Mouse (Mus musculus) hindbrain, embryonic 15.5 days (tissue): ENCODE data around the gene Adam11. TPM values are rescaled to one million over a fixed set of nuclear protein-coding genes. Genes with fewer than 3 reads are reported as not detected.

ENCODE experiments used
- ATAC-seq: fragments of 200-750 bp; cut with Nextera tagmentation; 2 replicates; pipeline ENCODE4 v1.8.0; 2017; ENCODE audit warnings: low read depth, moderate number of reproducible peaks, moderate TSS enrichment; ENCODE audit not compliant: low FRiP score
- H3K27ac ChIP-seq: fragments of 300-500 bp; sonication (generic); replicated peaks from 2 replicates; pipeline ENCODE4 v1.5.1; 2015; ENCODE audit warnings: mild to moderate bottlenecking, inconsistent platforms
- H3K27me3 ChIP-seq: fragments of 300-500 bp; sonication (generic); 2 replicates; pipeline ENCODE4 v1.6.1; 2015; ENCODE audit warnings: control low read depth, inconsistent platforms
- H3K36me3 ChIP-seq: fragments of 300-500 bp; sonication (generic); 2 replicates; pipeline ENCODE4 v1.6.1; 2015; ENCODE audit warnings: control low read depth, inconsistent platforms
- H3K4me1 ChIP-seq: fragments of 300-500 bp; sonication (generic); replicated peaks from 2 replicates; pipeline ENCODE4 v1.6.1; 2015; ENCODE audit warnings: control low read depth, inconsistent platforms
- H3K4me2 ChIP-seq: fragments of 300-500 bp; sonication (generic); 2 replicates; pipeline ENCODE4 v1.6.1; 2015; ENCODE audit warnings: moderate library complexity, mild to moderate bottlenecking, inconsistent platforms
- H3K4me3 ChIP-seq: fragments of 300-500 bp; sonication (generic); 2 replicates; pipeline ENCODE4 v1.5.1; 2015; ENCODE audit warnings: mild to moderate bottlenecking, inconsistent platforms
- H3K9ac ChIP-seq: fragments of 300-500 bp; sonication (generic); 2 replicates; pipeline ENCODE4 v1.6.1; 2015; ENCODE audit warnings: inconsistent platforms
- H3K9me3 ChIP-seq: fragments of 300-500 bp; sonication (generic); 2 replicates; pipeline ENCODE4 v1.6.1; 2016; ENCODE audit warnings: control low read depth, inconsistent platforms
- WGBS: fragments of 180-500 bp; shearing (Covaris S2); methylation state at CpG from one replicate; pipeline ENCODE4 v1.1.7; 2015; 5-methylcytosine and 5-hydroxymethylcytosine counted together
- polyA plus RNA-seq: library from polyadenylated mRNA; unstranded; fragments of >200 nt; fragmentation: Nextera tagmentation; extraction: Ambion mirVana; gene quantifications from 2 replicates; pipeline ENCODE4 v1.2.1, GENCODE M21; 2015

Gene Adam11
- polyA plus RNA-seq, 1 experiment from 2014 or later, result 25.6 TPM

GRCm38 (mm10) chr11:102758977-102759376 lies 2.3 kb upstream of the Adam11 start:
- Histone ChIP-seq H3K4me2 (no peak overlapping the region), H3K27ac (no peak overlapping the region), H3K4me1 (peaks cover 39% of the 10 kb centered on the region), H3K9me3 (no peaks in the 10 kb centered on the region), H3K9ac (no peak overlapping the region), H3K27me3 (no peaks in the 10 kb centered on the region), H3K4me3 (no peak overlapping the region), H3K36me3 (no peaks in the 10 kb centered on the region)
- ATAC-seq, result no peak
- 96% methylated on average over 2 of the region's 2 CpGs for WGBS

- no peaks in the 10 kb centered on the region for H3K9me3 ChIP-seq
- H3K27ac ChIP-seq, result peak overlapping the region; percentile 71
- H3K4me3 ChIP-seq, result peak overlapping the region; percentile 88
- H3K4me1 ChIP-seq, result peaks cover 24% of the 10 kb centered on the region
- H3K36me3 ChIP-seq, result no peaks in the 10 kb centered on the region
- H3K9ac ChIP-seq, result peak overlapping the region; percentile 96
- no peaks in the 10 kb centered on the region for H3K27me3 ChIP-seq
- ATAC-seq, result peak; percentile 32; the same call in 1 of the 2 replicates
- 12% methylated on average over 6 of the region's 6 CpGs for WGBS
- peak overlapping the region; percentile 96 for H3K4me2 ChIP-seq
Measured at GRCm38 (mm10) chr11:102760805-102761308, 382 bp upstream of the Adam11 start.

DNA sequence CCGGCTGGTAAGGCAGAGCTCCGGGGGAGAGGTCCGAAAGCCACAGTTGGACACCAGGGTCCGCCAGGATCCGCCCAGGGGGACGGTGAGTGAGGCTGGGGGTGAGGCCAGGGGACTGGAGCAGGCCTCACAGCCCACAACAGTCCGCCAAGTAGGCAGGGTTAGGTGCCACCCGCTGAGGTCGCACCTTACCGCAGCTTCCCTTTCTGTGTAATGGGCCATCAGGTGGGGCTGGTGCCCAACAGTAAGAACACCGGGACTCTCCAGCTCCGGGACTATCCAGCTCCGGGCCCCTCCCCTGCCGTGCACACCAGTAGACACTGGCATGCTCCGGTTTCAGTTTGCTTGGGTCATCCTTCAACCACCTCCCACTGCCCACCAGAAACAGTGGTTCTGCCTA lies 1.0 kb downstream of the Adam11 start:
- peaks cover 24% of the 10 kb centered on the region for H3K4me1 ChIP-seq
- 0 out of 2 replicates have a peak overlapping the region, but pooled peaks have one; percentile 71 for H3K27ac ChIP-seq
- 6% methylated on average over 11 of the region's 15 CpGs for WGBS
- no peaks in the 10 kb centered on the region for H3K9me3 ChIP-seq
- peak overlapping the region; percentile 88 for H3K4me3 ChIP-seq
- no peaks in the 10 kb centered on the region for H3K36me3 ChIP-seq
- peak overlapping the region; percentile 96 for H3K4me2 ChIP-seq
- peak overlapping the region; percentile 96 for H3K9ac ChIP-seq
- H3K27me3 ChIP-seq, result no peaks in the 10 kb centered on the region
- ATAC-seq, result peak; percentile 28

- peak overlapping the region; percentile 88; the same call in 1 of the 2 replicates for H3K4me3 ChIP-seq
- H3K27me3 ChIP-seq, result no peaks in the 10 kb centered on the region
- WGBS, result 49% methylated on average over 11 of the region's 11 CpGs
- H3K4me1 ChIP-seq, result peaks cover 24% of the 10 kb centered on the region
- H3K36me3 ChIP-seq, result no peaks in the 10 kb centered on the region
- no peak for ATAC-seq
- no peak overlapping the region for H3K27ac ChIP-seq
- no peaks in the 10 kb centered on the region for H3K9me3 ChIP-seq
- H3K9ac ChIP-seq, result no peak overlapping the region
- peak overlapping the region; percentile 96 for H3K4me2 ChIP-seq
Measured at GRCm38 (mm10) chr11:102763009-102763767, 1.9 kb downstream of the Adam11 start.

DNA sequence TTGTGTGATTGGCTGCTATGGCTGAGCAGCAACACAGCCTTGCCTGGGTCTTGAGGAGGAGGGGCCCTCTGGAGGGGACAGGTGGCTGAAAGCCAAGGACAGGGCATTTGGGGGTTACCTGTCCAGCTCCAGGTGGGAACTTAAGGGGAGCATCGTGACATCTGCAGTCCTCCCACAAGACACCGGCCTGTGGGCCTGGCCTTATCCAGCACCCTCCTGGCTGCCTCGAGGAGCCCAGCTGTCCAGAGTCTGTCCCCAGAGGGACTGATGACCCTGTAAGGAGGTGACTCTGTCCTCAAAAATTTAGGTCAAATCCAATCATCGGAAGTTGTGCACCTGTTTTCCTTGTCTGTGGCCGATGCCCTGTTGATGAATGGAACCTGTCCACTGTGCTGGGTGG lies 4.2 kb downstream of the Adam11 start:
- H3K4me2 ChIP-seq, result no peak overlapping the region
- H3K27ac ChIP-seq, result no peak overlapping the region
- no peaks in the 10 kb centered on the region for H3K36me3 ChIP-seq
- H3K4me3 ChIP-seq, result no peak overlapping the region
- no peak for ATAC-seq
- H3K27me3 ChIP-seq, result no peaks in the 10 kb centered on the region
- no peaks in the 10 kb centered on the region for H3K9me3 ChIP-seq
- WGBS, result 82% methylated on average over 5 of the region's 5 CpGs
- H3K4me1 ChIP-seq, result peaks cover 27% of the 10 kb centered on the region
- no peak overlapping the region for H3K9ac ChIP-seq

GRCm38 (mm10) chr11:102767055-102767670 lies 5.9 kb downstream of the Adam11 start:
- peaks cover 34% of the 10 kb centered on the region for H3K4me1 ChIP-seq
- no peak overlapping the region for H3K4me3 ChIP-seq
- no peak for ATAC-seq
- WGBS, result 70% methylated on average over 6 of the region's 6 CpGs
- H3K4me2 ChIP-seq, result no peak overlapping the region
- no peaks in the 10 kb centered on the region for H3K27me3 ChIP-seq
- no peaks in the 10 kb centered on the region for H3K9me3 ChIP-seq
- H3K9ac ChIP-seq, result no peak overlapping the region
- H3K27ac ChIP-seq, result no peak overlapping the region
- no peaks in the 10 kb centered on the region for H3K36me3 ChIP-seq

DNA sequence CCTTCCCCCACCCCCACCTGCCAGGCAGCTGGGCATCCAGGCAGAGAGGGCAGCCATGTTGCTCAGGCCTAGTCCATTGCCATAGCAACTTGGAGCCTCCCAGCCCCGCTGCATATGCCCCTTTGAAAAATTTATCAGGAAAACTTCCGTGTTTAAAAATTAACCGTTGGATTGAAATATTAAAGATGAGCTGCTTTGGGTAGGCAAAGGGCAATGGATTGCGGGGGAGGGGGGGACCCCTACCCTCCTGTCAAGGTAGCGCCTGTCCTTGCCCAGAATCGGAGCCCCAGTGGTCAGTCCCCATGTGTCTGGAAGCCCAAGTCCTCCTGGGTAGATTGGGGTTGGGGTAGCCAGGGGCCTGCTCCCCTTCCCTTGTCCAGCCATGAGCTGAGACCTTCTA lies 7.9 kb downstream of the Adam11 start:
- no peak for ATAC-seq

DNA sequence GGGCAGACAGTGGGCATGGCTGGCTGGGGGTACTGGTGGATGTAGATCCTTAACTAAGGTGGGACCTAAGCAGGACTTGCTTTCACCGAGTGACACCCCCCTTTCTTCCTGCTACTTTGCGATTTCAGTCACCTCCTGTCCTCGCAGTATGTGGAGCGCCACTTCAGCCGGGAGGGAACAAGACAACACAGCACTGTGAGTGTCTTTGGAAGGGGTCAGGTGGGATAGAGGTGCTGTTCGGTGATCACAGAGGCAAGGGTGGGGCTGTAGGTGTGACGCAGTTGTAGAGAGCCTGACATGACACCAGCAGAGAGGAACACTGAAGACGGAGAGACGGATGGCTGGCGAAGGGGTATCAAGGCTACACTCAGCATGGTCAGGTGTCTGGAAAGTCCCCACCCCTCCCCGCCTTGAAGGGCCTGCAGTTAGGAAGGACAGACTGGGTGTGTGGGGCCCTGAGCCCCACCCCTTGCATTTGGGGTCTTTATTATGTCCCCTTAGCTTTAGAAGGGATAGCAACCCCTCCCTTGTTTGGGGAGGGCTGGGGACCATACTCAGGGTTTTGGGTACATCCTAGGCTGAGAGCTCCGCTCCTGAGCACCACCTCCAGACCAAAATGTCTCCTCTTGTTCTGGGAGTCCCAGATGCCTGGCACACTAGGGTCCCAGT lies 8.9 kb downstream of the Adam11 start:
- Histone ChIP-seq H3K9ac (no peak overlapping the region), H3K36me3 (no peaks in the 10 kb centered on the region), H3K4me1 (peaks cover 46% of the 10 kb centered on the region), H3K4me3 (no peak overlapping the region), H3K4me2 (no peak overlapping the region), H3K27ac (no peak overlapping the region), H3K27me3 (no peaks in the 10 kb centered on the region), H3K9me3 (no peaks in the 10 kb centered on the region)
- no peak for ATAC-seq
- WGBS, result 87% methylated on average over 12 of the region's 12 CpGs

More for the DNA sequence above, 7.9 kb downstream of the Adam11 start:
- H3K4me3 ChIP-seq, result no peak overlapping the region
- H3K36me3 ChIP-seq, result no peaks in the 10 kb centered on the region
- 82% methylated on average over 6 of the region's 6 CpGs for WGBS
- no peak overlapping the region for H3K27ac ChIP-seq
- no peaks in the 10 kb centered on the region for H3K27me3 ChIP-seq
- no peak overlapping the region for H3K9ac ChIP-seq
- no peaks in the 10 kb centered on the region for H3K9me3 ChIP-seq
- H3K4me1 ChIP-seq, result peaks cover 38% of the 10 kb centered on the region
- no peak overlapping the region for H3K4me2 ChIP-seq

GRCm38 (mm10) chr11:102770662-102771435 lies 9.6 kb downstream of the Adam11 start:
- H3K27ac ChIP-seq, result no peak overlapping the region

GRCm38 (mm10) chr11:102771916-102772714 lies 10.9 kb downstream of the Adam11 start:
- no peak for ATAC-seq
- WGBS, result 25% methylated on average over 16 of the region's 16 CpGs
- no peak overlapping the region for H3K4me2 ChIP-seq
- H3K9ac ChIP-seq, result no peak overlapping the region
- no peaks in the 10 kb centered on the region for H3K9me3 ChIP-seq
- H3K27ac ChIP-seq, result 0 out of 2 replicates have a peak overlapping the region, but pooled peaks have one; percentile 96
- peaks cover 10% of the 10 kb centered on the region for H3K36me3 ChIP-seq
- peaks cover 53% of the 10 kb centered on the region for H3K4me1 ChIP-seq
- no peaks in the 10 kb centered on the region for H3K27me3 ChIP-seq
- H3K4me3 ChIP-seq, result no peak overlapping the region

More at GRCm38 (mm10) chr11:102770662-102771435, 9.6 kb downstream of the Adam11 start:
- no peak overlapping the region for H3K4me2 ChIP-seq
- no peaks in the 10 kb centered on the region for H3K36me3 ChIP-seq
- H3K9ac ChIP-seq, result no peak overlapping the region
- no peak for ATAC-seq
- 47% methylated on average over 15 of the region's 15 CpGs for WGBS
- H3K27me3 ChIP-seq, result no peaks in the 10 kb centered on the region
- no peaks in the 10 kb centered on the region for H3K9me3 ChIP-seq
- H3K4me3 ChIP-seq, result no peak overlapping the region
- peaks cover 53% of the 10 kb centered on the region for H3K4me1 ChIP-seq
